Mouse (Mus musculus) brain, embryonic 14.5 days (tissue): ENCODE data around the gene Aarsd1.
"Not testable (repeated sequence)": the region's sequence is repeated elsewhere in the genome, so short reads cannot be mapped to it uniquely, and the experiment has no call there.

Experiments used
- CTCF ChIP-seq: fragments of 200-500 bp; IDR thresholded peaks from 2 replicates; pipeline ENCODE4 v1.5.1; 2012; ENCODE audit warnings: inconsistent platforms, mild to moderate bottlenecking, moderate library complexity, borderline replicate concordance; ENCODE audit not compliant: insufficient read depth, insufficient read length; ENCODE audit errors: extremely low read depth
- POLR2A ChIP-seq: fragments of 200-500 bp; IDR thresholded peaks from 2 replicates; pipeline ENCODE4 v1.6.1; 2012; ENCODE audit warnings: mild to moderate bottlenecking, inconsistent platforms, borderline replicate concordance; ENCODE audit not compliant: poor library complexity, insufficient read depth, insufficient read length, severe bottlenecking; ENCODE audit errors: extremely low read depth

- TF ChIP-seq CTCF, POLR2A: not testable (repeated sequence)
These were observed 32.2 kb upstream of the Aarsd1 start for GRCm38 (mm10) chr11:101449596-101449995.
